Mouse (Mus musculus) B cell, adult 2 months (primary cell): ENCODE results near the gene Atp6v1g1.

Source experiments
- DNase-seq, 2 experiments: peaks; one replicate each; pipeline ENCODE4 v3.0.0; 2022

Gene Atp6v1g1

DNA sequence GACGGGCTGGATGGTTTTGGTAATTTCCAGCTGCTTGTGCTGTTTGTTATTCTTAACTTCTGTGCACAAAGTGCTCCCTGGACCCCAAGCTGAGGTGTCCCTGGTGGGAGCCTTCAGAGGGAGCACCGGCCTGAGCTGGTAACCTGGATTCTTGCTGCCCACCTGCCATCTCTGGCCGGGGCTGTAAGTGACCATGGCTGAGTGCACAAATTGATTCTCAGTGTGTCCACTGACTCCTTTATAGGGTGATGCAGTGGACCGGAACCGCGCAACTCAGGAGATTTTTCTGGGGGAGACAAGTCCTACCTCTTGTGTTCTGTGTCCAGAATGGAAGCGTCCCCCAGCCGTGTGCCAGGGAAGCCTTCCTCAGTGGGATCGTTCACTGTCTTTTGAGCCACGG, 40.6 kb downstream of the Atp6v1g1 start:
- DNase-seq: no peak

DNA sequence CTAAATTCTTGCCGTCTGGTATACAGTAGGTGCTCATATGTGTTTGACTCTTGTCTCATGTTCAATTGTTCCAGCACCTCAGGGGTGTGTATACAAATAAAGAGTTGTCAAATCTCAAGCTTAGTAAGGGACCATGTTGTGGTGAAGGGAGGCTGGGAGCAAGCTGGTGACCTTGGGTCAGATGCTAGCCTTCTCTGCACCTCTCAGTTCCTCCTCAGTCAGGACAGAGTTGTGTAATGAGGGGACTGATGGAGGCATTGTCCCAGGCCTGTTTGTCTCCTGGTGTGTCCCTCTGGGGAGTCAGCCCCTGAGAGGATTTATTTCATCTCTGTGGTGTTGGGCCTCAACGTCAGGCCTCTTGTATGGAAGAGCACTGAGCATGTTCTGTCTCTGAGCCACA, 41.7 kb downstream of the Atp6v1g1 start:
- no peak for DNase-seq

DNA sequence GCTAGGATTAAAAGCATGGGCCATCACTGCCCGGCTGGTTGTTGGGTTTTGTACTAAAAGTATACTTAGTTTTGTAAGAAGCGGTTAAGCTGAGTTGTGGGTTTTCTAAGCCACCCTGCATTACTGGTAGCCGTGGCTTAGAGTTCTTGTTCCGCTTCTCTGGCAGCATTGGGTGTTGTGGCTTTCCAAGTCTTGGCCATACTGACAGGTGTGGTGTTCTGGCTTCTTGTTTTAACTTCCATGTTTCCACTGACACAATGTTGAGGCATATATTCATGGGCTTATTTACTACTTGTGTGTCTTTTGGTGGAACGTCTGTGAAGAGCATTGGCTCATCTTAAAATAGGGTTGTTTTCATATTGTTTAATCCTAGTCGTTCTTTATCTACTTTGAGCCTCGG, 45.4 kb downstream of the Atp6v1g1 start:
- peak; percentile 4 to 8 for DNase-seq

DNA sequence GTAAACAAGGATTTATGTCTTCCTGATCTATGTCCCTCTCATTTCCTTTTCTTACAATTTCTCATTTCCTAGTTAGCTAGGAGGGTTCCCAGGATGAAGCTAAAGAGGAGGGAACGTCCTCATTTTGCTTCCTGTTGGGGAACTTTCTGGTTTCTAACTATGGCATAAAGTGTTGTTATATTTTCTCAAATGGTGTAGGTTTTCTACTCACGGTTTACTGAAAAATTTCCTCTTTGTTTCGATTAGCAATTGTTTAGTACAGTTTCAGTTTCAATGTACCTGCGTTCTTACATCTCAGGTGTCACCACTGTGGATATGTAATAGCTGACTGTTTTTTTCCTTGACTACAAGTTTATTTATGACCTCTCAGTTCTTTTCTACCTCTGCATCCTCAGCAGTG, 46.0 kb downstream of the Atp6v1g1 start:
- no peak for DNase-seq

GRCm38 (mm10) chr4:63594459-63595110, 50.0 kb downstream of the Atp6v1g1 start:
- no peak for DNase-seq

DNA sequence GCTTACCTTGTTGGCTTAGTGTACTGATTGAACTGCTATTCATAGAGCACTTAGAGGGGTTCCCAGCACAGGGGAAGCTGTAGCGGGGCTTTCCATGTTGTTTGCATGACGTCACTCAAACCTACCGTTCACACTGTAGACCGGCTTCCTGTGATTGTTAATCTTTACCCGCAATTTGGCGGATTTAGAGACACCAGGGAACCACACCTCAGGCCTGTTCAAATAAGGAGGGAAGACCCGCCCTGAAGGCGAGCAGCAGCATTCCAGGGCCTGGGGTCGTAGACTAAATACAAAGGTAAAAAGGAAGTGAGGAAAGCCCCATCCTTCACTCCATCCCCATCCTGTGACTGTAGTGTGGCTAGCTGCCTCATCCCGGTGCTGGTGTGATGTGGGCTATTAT, 50.7 kb downstream of the Atp6v1g1 start:
- DNase-seq: peak; percentile 34 to 42

DNA sequence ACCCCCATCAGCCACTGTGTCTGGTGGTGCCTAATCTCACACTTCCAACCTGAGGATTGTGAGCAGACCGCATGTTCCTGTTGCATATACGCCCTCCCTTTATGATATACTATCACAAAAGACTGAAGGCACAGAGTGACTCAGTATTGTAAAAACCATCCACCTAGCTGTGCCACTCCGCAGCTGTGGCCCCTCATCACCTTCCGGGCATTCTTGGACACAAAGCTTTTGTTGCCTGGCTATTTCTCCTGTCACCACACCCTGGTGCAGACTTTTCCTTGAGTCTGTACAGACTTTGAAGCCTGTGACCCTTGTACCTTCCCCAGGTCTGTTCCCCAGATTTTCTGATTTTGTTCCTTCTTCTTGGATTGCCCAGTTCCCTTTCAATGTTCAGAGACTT, 51.4 kb downstream of the Atp6v1g1 start:
- no peak for DNase-seq
